Mouse (Mus musculus) CD4-positive naive resting alpha-beta T cell, adult 76 days (primary cell): ENCODE results near the gene Vps35. TPM values are rescaled to one million over a fixed set of nuclear protein-coding genes. Genes with fewer than 3 reads are reported as not detected.

Experiments used
- total RNA-seq: library from RNA; stranded (reverse); gene quantifications from one replicate; pipeline ENCODE4 v1.2.4, GENCODE M21; 2023

Gene Vps35
- total RNA-seq: 55.6 TPM

DNA sequence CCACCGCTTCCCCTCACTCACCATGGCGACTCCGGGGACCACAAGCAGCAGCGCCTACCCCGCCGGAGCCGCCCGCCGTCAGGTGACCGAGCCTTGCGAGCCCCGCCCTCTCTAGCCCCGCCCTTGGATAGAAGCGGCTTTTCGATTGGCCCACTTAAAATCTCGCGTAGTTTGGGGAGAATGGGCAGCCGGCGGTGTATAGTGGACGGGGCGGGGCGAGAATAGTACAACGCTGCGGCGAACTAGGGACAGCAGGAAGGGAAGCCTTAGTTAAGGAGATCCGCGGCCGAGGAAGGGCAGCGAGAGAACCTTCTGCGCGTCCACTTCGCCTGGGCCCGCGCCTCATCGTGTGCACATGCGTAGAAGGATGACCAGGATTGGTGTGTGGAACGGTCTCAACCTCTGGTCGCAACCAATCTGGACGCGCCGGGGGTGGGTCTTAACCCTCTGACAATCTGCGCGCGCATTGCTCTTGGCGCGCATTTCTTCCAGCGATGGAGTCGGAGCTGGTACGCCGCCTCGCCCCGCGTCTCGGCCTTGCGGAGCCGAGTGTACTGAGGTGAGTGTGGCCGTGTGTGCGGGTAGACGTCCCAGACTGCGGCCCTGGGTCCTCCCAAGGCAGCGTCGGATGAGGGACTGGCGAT lies at the start of gene Vps35, which contains the start of gene Orc6:
TSS of gene Vps35 (minus strand) at position 369 of the 644 bp plus-strand sequence.
TSS of gene Orc6 (plus strand) at position 199 of the 644 bp plus-strand sequence.

DNA sequence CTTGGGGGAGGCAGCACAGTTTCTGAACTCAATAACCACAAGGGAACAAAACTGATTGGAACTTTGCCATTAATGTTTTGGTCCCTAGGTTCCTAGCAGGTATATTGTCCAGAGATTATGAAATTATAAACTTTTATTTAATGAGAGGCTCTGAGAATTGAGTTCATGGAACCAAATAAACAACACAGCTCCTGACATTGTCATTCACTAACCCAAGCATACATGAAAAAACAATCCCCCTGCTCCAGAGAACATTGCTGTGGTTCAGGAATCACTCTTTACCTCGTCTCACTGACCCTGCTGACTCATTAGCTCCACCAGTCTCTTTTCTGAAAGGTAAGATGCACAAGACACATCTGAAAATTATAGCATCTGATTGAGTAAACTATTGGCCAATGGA lies 73.9 kb downstream of the Vps35 start, which contains the start of gene Olfr371:
TSS of gene Olfr371 (plus strand) at position 301 of the 400 bp plus-strand sequence.

Other genes with a start within 250 kb of the Vps35 start
- gene Fbxw9, start 239.7 kb downstream of the Vps35 start, total RNA-seq: 6.9 TPM
- gene Gm5741, start 231.8 kb downstream of the Vps35 start, total RNA-seq: not detected
- 115 TPM for gene Dhps, start 228.0 kb downstream of the Vps35 start, total RNA-seq
- gene Wdr83os, start 219.1 kb downstream of the Vps35 start, total RNA-seq: 60.0 TPM
- 11.5 TPM for gene Wdr83, start 218.5 kb downstream of the Vps35 start, total RNA-seq
- gene Man2b1, start 216.5 kb downstream of the Vps35 start, total RNA-seq: 113 TPM
- gene Zfp791, start 176.7 kb downstream of the Vps35 start, total RNA-seq: not detected
- gene Cks1brt, start 147.9 kb downstream of the Vps35 start, total RNA-seq: not detected
- not detected for gene Olfr371, start 73.8 kb downstream of the Vps35 start, total RNA-seq
- 57.7 TPM for gene Orc6, start 170 bp downstream of the Vps35 start, total RNA-seq
- 0.73 TPM for gene Mylk3, start 86.5 kb upstream of the Vps35 start, total RNA-seq
- gene 4921524J17Rik, start 133.0 kb upstream of the Vps35 start, total RNA-seq: 20.9 TPM
- 0.59 TPM for gene Gpt2, start 192.8 kb upstream of the Vps35 start, total RNA-seq